Mouse (Mus musculus) thymus, adult 2 months (tissue): ENCODE data around the gene Safb.

Experiments used
- CTCF ChIP-seq: fragments of 200-500 bp; IDR thresholded peaks from 2 replicates; pipeline ENCODE4 v1.5.1; 2012; ENCODE audit warnings: mild to moderate bottlenecking, control low read depth, low read length, moderate library complexity, borderline replicate concordance; ENCODE audit not compliant: control insufficient read depth, poor library complexity, insufficient read depth; ENCODE audit errors: extremely low read depth
- POLR2A ChIP-seq: fragments of 200-500 bp; IDR thresholded peaks from 2 replicates; pipeline ENCODE4 v1.6.1; 2012; ENCODE audit warnings: mild to moderate bottlenecking, low read length, control low read depth, moderate library complexity; ENCODE audit not compliant: control insufficient read depth, poor library complexity, insufficient read depth; ENCODE audit errors: extremely low read depth

GRCm38 (mm10) chr17:56547116-56547845 lies 37.3 kb upstream of the Safb start:
- TF ChIP-seq CTCF, result no peak
- TF ChIP-seq POLR2A, result no peak
